Mouse (Mus musculus) 416B (cell line): ENCODE data around the gene Zfp383.
"Not testable (repeated sequence)": the region's sequence is repeated elsewhere in the genome, so short reads cannot be mapped to it uniquely, and the experiment has no call there.

Experiments used
- DNase-seq: peaks from one replicate; pipeline ENCODE4 v3.0.0; 2011; ENCODE audit warnings: low read depth

Gene Zfp383

GRCm38 (mm10) chr7:29941027-29941426 is 33.0 kb downstream of the Zfp383 start:
- DNase-seq, result no peak

GRCm38 (mm10) chr7:29942740-29943139 is 34.7 kb downstream of the Zfp383 start:
- no peak for DNase-seq

GRCm38 (mm10) chr7:29943720-29944119 is 35.7 kb downstream of the Zfp383 start:
- no peak for DNase-seq

GRCm38 (mm10) chr7:29944201-29944600 is 36.2 kb downstream of the Zfp383 start:
- DNase-seq, result no peak

GRCm38 (mm10) chr7:29953086-29953485 is 45.1 kb downstream of the Zfp383 start:
- no peak for DNase-seq

GRCm38 (mm10) chr7:29953513-29954401 is 45.7 kb downstream of the Zfp383 start, which contains the start of gene Zfp74:
Gene Zfp74 (minus strand): TSS chr7:29954089.
- DNase-seq, result peak; percentile 92

- DNase-seq, result peak; percentile 83
Observed at GRCm38 (mm10) chr7:29954731-29955130, 46.7 kb downstream of the Zfp383 start.

- DNase-seq, result no peak
Observed at GRCm38 (mm10) chr7:29956257-29956656, 48.2 kb downstream of the Zfp383 start.

GRCm38 (mm10) chr7:29958125-29958724 is 50.2 kb downstream of the Zfp383 start:
- peak; percentile 43 for DNase-seq

- peak; percentile 21 for DNase-seq
Observed at GRCm38 (mm10) chr7:29959004-29959403, 51.0 kb downstream of the Zfp383 start.

- not testable (repeated sequence) for DNase-seq
Observed at GRCm38 (mm10) chr7:29965115-29965810, 57.2 kb downstream of the Zfp383 start.
